In the genomic region with DNA sequence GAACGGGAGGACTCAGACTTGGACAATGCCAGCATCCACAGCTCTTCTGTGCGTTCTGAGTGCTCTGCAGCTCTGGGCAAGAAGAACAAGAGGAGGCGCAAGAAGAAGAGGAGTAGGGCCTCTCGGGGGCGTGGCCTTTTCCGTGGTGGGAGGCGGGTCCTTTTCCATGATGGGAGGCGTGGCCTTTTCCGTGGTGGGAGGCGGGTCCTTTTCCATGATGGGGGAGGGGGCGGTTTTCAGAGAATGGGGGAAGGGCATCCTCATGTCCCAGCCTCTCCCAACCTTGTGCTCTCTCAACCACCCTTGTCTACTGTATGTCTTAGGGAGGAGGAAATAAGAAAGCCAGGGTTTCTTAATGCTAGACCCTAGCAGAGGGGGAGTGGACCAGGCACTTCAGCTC, we compare ENCODE assay signal across 18 mouse cellular contexts. TPM values are rescaled to one million over a fixed set of nuclear protein-coding genes. Genes with fewer than 3 reads are reported as not detected.
"Had no signal": no experiment of that assay in that cellular context is flagged by ENCODE, and none has a peak within 500 bp of the region (broad histone marks: within the 10 kb centered on the region; RNA-seq: fewer than 3 reads in every experiment).

No protein-coding gene starts in this region.

- DNase-seq: liver, postnatal 0 days; lung, adult 2 months; lung, postnatal 14 days; lung, postnatal 36 days; right cerebral cortex, postnatal 14 days; thymus, adult 2 months; thymus, postnatal 25 days; thymus, postnatal 4 days had no signal

- H3K9ac ChIP-seq: liver, postnatal 0 days; lung, embryonic 15.5 days; midbrain, embryonic 13.5 days; midbrain, embryonic 15.5 days; neural tube, embryonic 12.5 days; stomach, embryonic 15.5 days had no signal

- H3K9me3 ChIP-seq: lung, embryonic 15.5 days; megakaryocyte, embryonic 14.5 days; midbrain, embryonic 13.5 days; midbrain, embryonic 15.5 days; neural tube, embryonic 12.5 days; stomach, embryonic 15.5 days had no signal

- H3K4me1 ChIP-seq: lung, embryonic 15.5 days had no signal

- H3K4me3 ChIP-seq: lung, embryonic 15.5 days; midbrain, embryonic 13.5 days; midbrain, embryonic 15.5 days; neural tube, embryonic 12.5 days; stomach, embryonic 15.5 days had no signal

- H3K27ac ChIP-seq: lung, embryonic 15.5 days; macrophage; midbrain, embryonic 13.5 days; midbrain, embryonic 15.5 days; neural tube, embryonic 12.5 days; stomach, embryonic 15.5 days; stomach, postnatal 0 days had no signal

- H3K36me3 ChIP-seq: lung, embryonic 15.5 days; neural tube, embryonic 12.5 days; stomach, embryonic 15.5 days had no signal

RNA-seq across cellular contexts. Expression of a gene that starts 40.9 kb away (rescaled TPM):
- total RNA-seq: monocyte, adult 5-6 weeks; neutrophil, adult 5-6 weeks had no signal
